Mouse (Mus musculus) stomach, postnatal 0 days (tissue): ENCODE measurements around the gene Cyb5d1. TPM values are rescaled to one million over a fixed set of nuclear protein-coding genes. Genes with fewer than 3 reads are reported as not detected.
A peak's percentile ranks its signal among the peaks of the same experiment; 100 is the strongest.

ENCODE experiments used
- ATAC-seq: fragments of 200-750 bp; cut with Nextera tagmentation; 2 replicates; pipeline ENCODE4 v1.8.0; 2017; ENCODE audit not compliant: low FRiP score, low TSS enrichment
- DNase-seq: peaks from one replicate; pipeline ENCODE4 v3.0.0-alpha.2; 2016; ENCODE audit warnings: low spot score
- H3K27ac ChIP-seq: fragments of 300-500 bp; sonication (generic); replicated peaks from 2 replicates; pipeline ENCODE4 v1.5.1; 2014; ENCODE audit warnings: mild to moderate bottlenecking, control low read depth
- H3K27me3 ChIP-seq: fragments of 300-500 bp; sonication (generic); 2 replicates; pipeline ENCODE4 v1.6.1; 2014; ENCODE audit warnings: low read length; ENCODE audit not compliant: control insufficient read depth, insufficient read depth
- H3K36me3 ChIP-seq: fragments of 300-500 bp; sonication (generic); 2 replicates; pipeline ENCODE4 v1.6.1; 2014; ENCODE audit warnings: low read length, mixed read lengths; ENCODE audit not compliant: control insufficient read depth, insufficient read depth
- H3K4me1 ChIP-seq: fragments of 300-500 bp; sonication (generic); replicated peaks from 2 replicates; pipeline ENCODE4 v1.6.1; 2014; ENCODE audit warnings: antibody characterized with exemption; ENCODE audit not compliant: control insufficient read depth, insufficient read depth
- H3K4me2 ChIP-seq: fragments of 300-500 bp; sonication (generic); replicated peaks from 2 replicates; pipeline ENCODE4 v1.6.1; 2014; ENCODE audit warnings: low read depth, mild to moderate bottlenecking, control low read depth, moderate library complexity
- H3K4me3 ChIP-seq: fragments of 300-500 bp; sonication (generic); 2 replicates; pipeline ENCODE4 v1.5.1; 2014; ENCODE audit warnings: low read depth, low read length, control low read depth
- H3K9ac ChIP-seq: fragments of 300-500 bp; sonication (generic); 2 replicates; pipeline ENCODE4 v1.6.1; 2014; ENCODE audit warnings: mild to moderate bottlenecking, low read length, control low read depth, mixed read lengths
- H3K9me3 ChIP-seq: fragments of 300-500 bp; sonication (generic); 2 replicates; pipeline ENCODE4 v1.6.1; 2016; ENCODE audit warnings: low read length; ENCODE audit not compliant: control insufficient read depth
- CTCF ChIP-seq: IDR thresholded peaks from 2 replicates; pipeline ENCODE4 v1.5.1; 2016; ENCODE audit warnings: antibody characterized with exemption, low read depth, mild to moderate bottlenecking, moderate library complexity
- EP300 ChIP-seq: optimal IDR thresholded peaks from 2 replicates; pipeline ENCODE3; 2016; ENCODE audit warnings: antibody characterized with exemption
- WGBS: fragments of 180-500 bp; shearing (Covaris S2); extraction: QIAGEN DNeasy Blood & Tissue Kit; methylation state at CpG from one replicate; pipeline ENCODE4 v1.1.7; 2014; 5-methylcytosine and 5-hydroxymethylcytosine counted together
- polyA plus RNA-seq: library from polyadenylated mRNA; unstranded; fragments of >200 nt; fragmentation: Nextera tagmentation; extraction: Ambion mirVana; gene quantifications from 2 replicates; pipeline ENCODE4 v1.2.1, GENCODE M21; 2015

Gene Cyb5d1
- polyA plus RNA-seq, 1 experiment from 2014 or later: 9.1 TPM

DNA sequence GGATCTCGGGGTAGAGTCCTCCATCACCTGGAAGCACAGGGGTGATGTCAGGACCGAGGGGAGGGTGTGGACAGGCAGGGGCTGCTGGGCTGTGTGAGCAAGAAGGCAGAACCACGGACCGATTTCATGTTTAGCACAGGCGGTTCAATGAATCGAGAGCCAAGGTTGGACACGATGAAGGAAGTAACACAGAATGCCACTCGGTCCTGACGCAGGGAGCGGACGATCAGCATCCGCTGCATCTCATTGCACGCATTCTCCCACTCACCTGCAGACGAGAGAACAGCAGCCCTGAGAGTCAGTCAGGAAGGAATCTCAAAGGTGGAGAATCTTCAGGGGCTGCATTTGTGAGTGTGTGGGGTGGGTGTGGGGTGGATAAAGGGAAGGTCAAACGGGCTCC is 35.2 kb upstream of the Cyb5d1 start:
- Histone ChIP-seq H3K4me2 (no peak overlapping the region), H3K9ac (no peak overlapping the region), H3K27me3 (no peaks in the 10 kb centered on the region), H3K27ac (no peak overlapping the region), H3K9me3 (no peaks in the 10 kb centered on the region), H3K36me3 (no peaks in the 10 kb centered on the region), H3K4me1 (no peaks in the 10 kb centered on the region), H3K4me3 (no peak overlapping the region)
- no peak for TF ChIP-seq CTCF
- TF ChIP-seq EP300: no peak
- DNase-seq: no peak
- ATAC-seq: no peak
- WGBS: 89% methylated on average over 15 of the region's 15 CpGs

DNA sequence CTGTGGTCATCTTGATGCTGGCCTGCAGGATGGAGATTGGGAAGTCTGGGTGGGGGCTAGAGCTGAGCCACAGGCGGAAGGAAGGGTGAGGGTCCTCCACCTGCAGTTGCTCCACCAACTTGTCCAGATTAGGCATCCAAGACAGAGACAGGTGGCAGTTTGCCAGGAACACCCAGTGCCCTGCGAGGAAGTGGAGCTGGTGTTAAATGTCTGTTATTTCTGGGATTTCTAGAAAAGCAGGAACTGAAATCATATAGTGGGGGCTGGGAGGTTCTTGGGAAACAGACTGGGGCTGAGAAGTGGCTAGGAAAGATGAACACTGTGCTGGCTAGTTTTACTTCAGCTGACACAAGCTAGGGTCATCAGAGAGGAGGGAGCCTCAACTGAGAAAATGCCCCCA is 33.9 kb upstream of the Cyb5d1 start:
- Histone ChIP-seq H3K4me1 (no peaks in the 10 kb centered on the region), H3K27me3 (no peaks in the 10 kb centered on the region), H3K4me2 (no peak overlapping the region), H3K9ac (no peak overlapping the region), H3K36me3 (no peaks in the 10 kb centered on the region), H3K27ac (no peak overlapping the region), H3K9me3 (no peaks in the 10 kb centered on the region), H3K4me3 (no peak overlapping the region)
- no peak for DNase-seq
- TF ChIP-seq CTCF: no peak
- no peak for TF ChIP-seq EP300
- 30% methylated on average over 2 of the region's 2 CpGs for WGBS
- no peak for ATAC-seq

DNA sequence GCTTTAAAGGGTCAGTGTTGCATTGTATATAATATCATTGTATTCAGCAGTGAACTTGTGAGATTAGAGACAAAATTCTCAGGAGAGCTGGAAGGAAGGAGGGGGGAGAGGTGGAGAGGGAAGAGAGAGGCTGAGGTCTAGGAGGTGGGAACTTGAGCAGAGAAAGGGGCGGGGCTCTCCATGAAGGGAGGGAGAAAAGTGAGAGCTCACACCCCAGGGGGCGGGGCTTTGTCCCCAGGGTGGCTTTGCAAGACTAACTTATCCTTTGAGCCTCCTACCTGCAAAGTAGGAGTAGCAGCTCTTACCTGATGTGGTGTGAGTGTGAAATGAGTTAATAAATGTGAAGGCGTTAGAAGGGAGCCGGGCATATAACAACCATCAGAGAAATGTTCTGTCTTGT is 33.3 kb upstream of the Cyb5d1 start:
- DNase-seq: peak; percentile 93
- TF ChIP-seq EP300 (no peak), CTCF (peak; percentile 30)
- no peak overlapping the region for H3K4me2 ChIP-seq
- H3K4me1 ChIP-seq: no peaks in the 10 kb centered on the region
- 12% methylated on average over 4 of the region's 4 CpGs for WGBS
- H3K9me3 ChIP-seq: no peaks in the 10 kb centered on the region
- H3K36me3 ChIP-seq: no peaks in the 10 kb centered on the region
- H3K9ac ChIP-seq: no peak overlapping the region
- no peaks in the 10 kb centered on the region for H3K27me3 ChIP-seq
- H3K4me3 ChIP-seq: no peak overlapping the region
- peak; percentile 63 for ATAC-seq
- H3K27ac ChIP-seq: no peak overlapping the region

DNA sequence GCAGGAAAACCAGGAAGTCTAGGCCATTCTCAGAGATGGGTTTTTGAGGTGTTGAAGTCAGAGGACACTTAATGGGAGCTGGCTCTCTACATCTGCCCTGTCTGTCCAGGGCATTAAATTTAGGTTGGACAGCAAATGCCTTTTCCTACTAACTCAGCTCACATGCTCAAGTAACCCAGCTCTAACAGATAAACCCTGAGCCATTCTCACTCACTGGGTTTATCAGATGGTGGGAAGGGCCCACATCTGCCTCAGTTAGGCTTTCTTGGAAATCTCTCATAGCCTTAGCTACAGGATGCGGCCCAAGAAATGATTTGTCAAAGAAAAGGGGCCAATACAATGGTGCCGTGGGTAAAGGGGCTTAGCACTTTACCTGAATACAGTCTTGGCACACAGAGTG is 30.8 kb upstream of the Cyb5d1 start:
- no peak overlapping the region for H3K4me3 ChIP-seq
- no peak overlapping the region for H3K27ac ChIP-seq
- H3K9me3 ChIP-seq: no peaks in the 10 kb centered on the region
- H3K4me2 ChIP-seq: no peak overlapping the region
- no peaks in the 10 kb centered on the region for H3K4me1 ChIP-seq
- H3K36me3 ChIP-seq: no peaks in the 10 kb centered on the region
- ATAC-seq (no peak), DNase-seq (no peak)
- TF ChIP-seq CTCF (no peak), EP300 (no peak)
- WGBS: 89% methylated on average over 2 of the region's 2 CpGs
- no peak overlapping the region for H3K9ac ChIP-seq
- no peaks in the 10 kb centered on the region for H3K27me3 ChIP-seq

DNA sequence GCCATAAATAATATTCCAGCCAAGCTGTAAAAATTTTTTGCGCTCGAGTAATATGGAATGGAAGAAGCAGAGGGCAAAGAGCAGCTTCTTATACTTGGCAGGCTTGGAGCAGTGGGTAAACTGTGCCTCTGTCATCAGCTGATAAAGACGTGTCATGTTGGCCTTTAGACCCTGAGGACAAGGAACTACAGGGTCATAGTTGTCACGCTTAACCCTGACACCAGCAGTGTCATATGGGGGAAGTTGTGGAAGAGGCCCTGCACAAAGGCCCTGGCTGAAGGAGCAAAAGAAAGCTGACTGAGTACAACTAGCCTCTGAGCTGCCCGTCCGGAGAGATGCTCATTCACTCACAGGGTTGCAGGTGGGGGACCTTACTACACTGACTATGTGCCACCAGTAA is 28.5 kb upstream of the Cyb5d1 start:
- Histone ChIP-seq H3K36me3 (no peaks in the 10 kb centered on the region), H3K27ac (no peak overlapping the region), H3K27me3 (no peaks in the 10 kb centered on the region), H3K9ac (no peak overlapping the region), H3K4me3 (no peak overlapping the region), H3K4me2 (no peak overlapping the region), H3K4me1 (no peaks in the 10 kb centered on the region), H3K9me3 (no peaks in the 10 kb centered on the region)
- 69% methylated on average over 6 of the region's 6 CpGs for WGBS
- TF ChIP-seq CTCF (no peak), EP300 (no peak)
- no peak for ATAC-seq
- no peak for DNase-seq

DNA sequence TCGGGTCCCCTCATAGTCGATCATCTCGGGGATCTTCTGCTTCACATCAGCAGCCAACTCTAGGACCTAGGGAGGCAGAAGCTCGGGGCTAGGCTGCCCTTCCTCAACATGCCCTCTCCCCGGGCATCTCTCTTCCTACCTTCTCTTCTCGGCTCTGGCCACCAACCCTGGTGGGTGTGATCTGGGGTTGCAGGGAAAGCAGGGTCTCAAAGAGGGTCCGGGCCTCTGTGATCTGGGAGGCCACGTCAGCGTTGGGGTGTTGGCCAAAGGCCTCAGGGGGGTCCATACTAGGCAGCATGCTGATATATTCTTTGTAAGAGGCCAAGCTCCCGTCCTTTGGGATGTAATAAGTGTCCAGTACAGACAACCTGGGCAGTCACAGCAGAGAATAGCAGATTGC is 27.4 kb upstream of the Cyb5d1 start:
- Histone ChIP-seq H3K27ac (no peak overlapping the region), H3K27me3 (no peaks in the 10 kb centered on the region), H3K9me3 (no peaks in the 10 kb centered on the region), H3K4me3 (no peak overlapping the region), H3K4me1 (no peaks in the 10 kb centered on the region), H3K4me2 (no peak overlapping the region), H3K9ac (no peak overlapping the region), H3K36me3 (no peaks in the 10 kb centered on the region)
- DNase-seq (no peak), ATAC-seq (no peak)
- TF ChIP-seq EP300: no peak
- no peak for TF ChIP-seq CTCF
- WGBS: 84% methylated on average over 10 of the region's 10 CpGs
